Mouse (Mus musculus) heart, postnatal 0 days (tissue): ENCODE measurements at regions not wholly inside any gene's neighbourhood (a gene's known extent, or its start where the extent isn't known, plus 50 kb on each side); places are given as distances from the start of the nearest gene placed in this dataset.

Experiments used
- CTCF ChIP-seq: IDR thresholded peaks from 2 replicates; pipeline ENCODE4 v1.5.1; 2016; ENCODE audit warnings: antibody characterized with exemption, control low read depth, low read depth
- EP300 ChIP-seq: IDR thresholded peaks from 2 replicates; pipeline ENCODE4 v1.6.1; 2016; ENCODE audit warnings: antibody characterized with exemption, low read depth

DNA sequence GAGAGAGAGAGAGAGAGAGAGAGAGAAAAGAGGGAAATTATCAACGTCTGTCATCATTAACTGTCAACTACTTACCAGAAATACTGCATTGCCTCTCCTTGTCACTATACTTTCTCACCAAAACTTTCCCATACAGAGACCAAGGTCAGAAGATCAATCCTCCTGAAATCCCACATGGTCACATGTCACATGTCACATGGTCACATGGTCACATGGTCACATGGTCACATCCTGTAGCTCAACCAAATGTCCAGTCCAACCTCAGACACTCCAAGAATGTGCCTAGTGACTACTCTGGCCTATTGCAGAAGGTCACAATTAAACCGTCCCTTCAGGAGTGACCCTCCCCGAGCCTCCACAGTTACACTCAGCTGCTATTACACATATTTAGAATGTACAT, 135.8 kb upstream of the Arid1b start:
- TF ChIP-seq CTCF (no peak), EP300 (no peak)
